Mouse (Mus musculus) lung, embryonic 14.5 days (tissue): ENCODE data around the gene Calm2. TPM values are rescaled to one million over a fixed set of nuclear protein-coding genes. Genes with fewer than 3 reads are reported as not detected.

Experiments used
- ATAC-seq: fragments of 200-750 bp; cut with Nextera tagmentation; 2 replicates; pipeline ENCODE4 v1.8.0; 2017; ENCODE audit warnings: mild to moderate bottlenecking, moderate TSS enrichment, moderate library complexity; ENCODE audit not compliant: insufficient read depth
- DNase-seq: peaks from one replicate; pipeline ENCODE4 v3.0.0-alpha.2; 2015
- H3K27ac ChIP-seq: fragments of 300-500 bp; sonication (generic); 2 replicates; pipeline ENCODE4 v1.5.1; 2014; ENCODE audit warnings: low read depth, mild to moderate bottlenecking, moderate library complexity
- H3K27me3 ChIP-seq: fragments of 300-500 bp; sonication (generic); 2 replicates; pipeline ENCODE4 v1.6.1; 2014; ENCODE audit warnings: low read length, control low read depth; ENCODE audit not compliant: insufficient read depth
- H3K36me3 ChIP-seq: fragments of 300-500 bp; sonication (generic); 2 replicates; pipeline ENCODE4 v1.6.1; 2014; ENCODE audit warnings: control low read depth; ENCODE audit not compliant: insufficient read depth
- H3K4me1 ChIP-seq: fragments of 300-500 bp; sonication (generic); 2 replicates; pipeline ENCODE4 v1.6.1; 2014; ENCODE audit warnings: antibody characterized with exemption, control low read depth; ENCODE audit not compliant: insufficient read depth
- H3K4me2 ChIP-seq: fragments of 300-500 bp; sonication (generic); 2 replicates; pipeline ENCODE4 v1.6.1; 2014; ENCODE audit warnings: mild to moderate bottlenecking
- H3K4me3 ChIP-seq: fragments of 300-500 bp; sonication (generic); 2 replicates; pipeline ENCODE4 v1.5.1; 2014; ENCODE audit warnings: low read depth, low read length
- H3K9ac ChIP-seq: fragments of 300-500 bp; sonication (generic); 2 replicates; pipeline ENCODE4 v1.6.1; 2014
- H3K9me3 ChIP-seq: fragments of 300-500 bp; sonication (generic); 2 replicates; pipeline ENCODE4 v1.6.1; 2016; ENCODE audit warnings: low read depth, low read length, control low read depth
- CTCF ChIP-seq: IDR thresholded peaks from 2 replicates; pipeline ENCODE4 v1.5.1; 2016; ENCODE audit warnings: antibody characterized with exemption, low read depth
- WGBS: fragments of 180-500 bp; shearing (Covaris S2); extraction: QIAGEN DNeasy Blood & Tissue Kit; methylation state at CpG from one replicate; pipeline ENCODE4 v1.1.7; 2014; 5-methylcytosine and 5-hydroxymethylcytosine counted together
- polyA plus RNA-seq: library from polyadenylated mRNA; unstranded; fragments of >200 nt; fragmentation: Nextera tagmentation; extraction: Ambion mirVana; gene quantifications from 2 replicates; pipeline ENCODE4 v1.2.1, GENCODE M21; 2014

Calm2 gene
- polyA plus RNA-seq, 1 experiment from 2014 or later = 944 TPM

DNA sequence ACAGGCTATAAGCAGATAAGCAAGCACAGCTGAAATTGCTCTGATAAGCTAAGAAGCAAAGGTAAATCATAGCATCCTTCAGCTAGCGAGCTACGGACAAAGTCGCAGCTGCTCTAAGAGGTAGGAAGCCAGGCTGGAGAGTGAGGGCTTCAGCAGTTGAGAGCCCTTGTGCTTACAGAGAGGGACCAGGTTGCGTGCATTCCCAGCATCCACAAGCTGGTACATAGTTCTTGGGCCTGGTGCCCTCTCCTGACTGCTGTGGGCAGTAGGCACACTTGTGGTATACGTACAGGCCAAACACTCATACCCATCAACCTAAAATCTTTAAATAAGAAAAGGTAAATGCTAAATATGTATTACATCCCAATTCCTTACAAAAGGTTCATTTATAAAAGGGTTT lies 14.0 kb downstream of the Calm2 start:
- no peak for ATAC-seq
- no peak overlapping the region for H3K4me2 ChIP-seq
- WGBS = 83% methylated on average over 5 of the region's 5 CpGs

GRCm38 (mm10) chr17:87432314-87432713 lies 14.4 kb downstream of the Calm2 start:
- DNase-seq = no peak
- H3K27me3 ChIP-seq = no peaks in the 10 kb centered on the region
- H3K36me3 ChIP-seq = peaks cover 68% of the 10 kb centered on the region
- no peak for TF ChIP-seq CTCF
- H3K9me3 ChIP-seq = no peaks in the 10 kb centered on the region
- H3K27ac ChIP-seq = no peak overlapping the region
- H3K4me2 ChIP-seq = no peak overlapping the region
- no peak overlapping the region for H3K9ac ChIP-seq
- no peak for ATAC-seq
- H3K4me1 ChIP-seq = no peaks in the 10 kb centered on the region
- H3K4me3 ChIP-seq = no peak overlapping the region

More for the DNA sequence above, 14.0 kb downstream of the Calm2 start:
- Histone ChIP-seq H3K27me3 (no peaks in the 10 kb centered on the region), H3K4me3 (no peak overlapping the region), H3K36me3 (peaks cover 64% of the 10 kb centered on the region), H3K4me1 (no peaks in the 10 kb centered on the region), H3K27ac (no peak overlapping the region), H3K9ac (no peak overlapping the region), H3K9me3 (no peaks in the 10 kb centered on the region)
- TF ChIP-seq CTCF = no peak
- DNase-seq = no peak

DNA sequence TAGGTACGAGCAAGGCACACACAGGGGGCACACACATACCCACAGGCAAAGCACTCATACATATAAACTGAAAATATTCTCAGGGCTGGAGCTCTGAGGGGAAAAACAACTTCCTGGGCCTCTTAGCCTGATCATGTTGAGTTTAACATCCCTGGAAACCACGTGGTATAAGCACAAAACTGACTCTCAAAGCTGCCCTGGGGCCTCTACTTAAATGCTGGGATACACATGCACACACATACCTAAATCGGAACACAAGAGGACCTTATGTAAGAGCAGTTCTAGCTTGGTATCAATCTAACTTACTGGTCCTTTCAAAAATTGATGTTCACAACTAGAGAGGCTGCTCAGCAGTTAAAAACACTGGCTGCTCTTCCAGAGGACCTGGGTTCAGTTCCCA lies 17.3 kb downstream of the Calm2 start:
- Histone ChIP-seq H3K36me3 (peaks cover 52% of the 10 kb centered on the region), H3K4me3 (no peak overlapping the region), H3K9me3 (no peaks in the 10 kb centered on the region), H3K4me2 (no peak overlapping the region), H3K27me3 (no peaks in the 10 kb centered on the region), H3K4me1 (no peaks in the 10 kb centered on the region), H3K9ac (no peak overlapping the region), H3K27ac (no peak overlapping the region)
- TF ChIP-seq CTCF = no peak
- no peak for DNase-seq
- ATAC-seq = no peak
- WGBS = 79% methylated on average over 3 of the region's 3 CpGs

- DNase-seq = no peak
- Histone ChIP-seq H3K4me2 (no peak within 1 kb of the TSS), H3K4me3 (no peak within 1 kb of the TSS), H3K9ac (no peak within 1 kb of the TSS), H3K27me3 (no peaks in the 10 kb centered on the region), H3K9me3 (no peaks in the 10 kb centered on the region), H3K36me3 (peaks cover 34% of the 10 kb centered on the region), H3K27ac (no peak within 1 kb of the TSS), H3K4me1 (no peaks in the 10 kb centered on the region)
- 53% methylated on average over 24 of the region's 24 CpGs for WGBS
- no peak for TF ChIP-seq CTCF
- no peak for ATAC-seq
Measured at GRCm38 (mm10) chr17:87427511-87427910, 19.2 kb downstream of the Calm2 start, which contains the start of gene Stpg4. TSS of gene Stpg4 (minus strand) at chr17:87427741.

DNA sequence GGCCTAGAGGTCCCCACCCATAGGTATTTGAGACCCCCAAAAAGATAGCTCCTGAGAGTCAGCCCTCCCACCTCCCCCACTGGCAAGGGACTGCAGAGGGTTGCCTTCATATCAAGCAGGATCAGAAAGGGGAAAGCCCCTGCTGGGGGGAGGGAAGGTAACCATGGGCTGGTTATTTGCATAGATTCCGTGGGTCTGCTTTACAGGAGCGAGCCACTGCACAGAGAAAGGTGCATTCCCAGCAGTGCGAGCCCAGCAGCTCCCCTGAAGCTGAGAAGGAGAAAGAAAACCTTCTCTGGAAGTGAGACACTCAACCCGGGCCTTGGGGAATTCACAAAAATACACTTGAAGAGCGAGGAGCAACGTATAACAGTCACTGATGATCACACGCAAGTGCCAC lies 28.7 kb downstream of the Calm2 start:
- no peak for TF ChIP-seq CTCF

DNA sequence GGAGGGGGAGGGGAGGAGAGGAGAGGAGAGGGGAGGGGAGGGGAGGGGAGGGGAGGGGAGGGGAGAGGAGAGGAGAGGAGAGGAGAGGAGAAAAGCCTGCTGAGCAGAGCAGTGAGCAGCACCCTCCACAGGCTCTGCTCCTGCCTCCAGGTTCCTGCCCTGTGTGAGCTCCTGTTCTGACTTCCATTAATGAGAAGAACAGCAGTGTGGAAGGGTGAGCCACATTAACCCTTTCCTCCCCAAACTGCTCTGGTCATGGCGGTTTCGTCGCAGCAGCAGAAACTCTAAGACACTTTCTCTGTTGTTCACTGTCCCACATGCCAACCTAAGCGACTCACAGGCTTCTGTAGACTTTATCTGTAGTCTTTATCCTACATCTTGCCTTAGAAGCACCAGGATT lies 40.1 kb downstream of the Calm2 start:
- H3K4me2 ChIP-seq = no peak overlapping the region
- H3K9me3 ChIP-seq = no peaks in the 10 kb centered on the region
- H3K4me1 ChIP-seq = no peaks in the 10 kb centered on the region
- DNase-seq (no peak), ATAC-seq (no peak)
- no peaks in the 10 kb centered on the region for H3K27me3 ChIP-seq
- WGBS = 89% methylated on average over 4 of the region's 4 CpGs
- TF ChIP-seq CTCF = no peak
- no peak overlapping the region for H3K4me3 ChIP-seq
- H3K36me3 ChIP-seq = no peaks in the 10 kb centered on the region
- H3K9ac ChIP-seq = no peak overlapping the region
- no peak overlapping the region for H3K27ac ChIP-seq

More for the DNA sequence above, 28.7 kb downstream of the Calm2 start:
- ATAC-seq = no peak
- DNase-seq = no peak
- Histone ChIP-seq H3K4me3 (no peak overlapping the region), H3K36me3 (no peaks in the 10 kb centered on the region), H3K9me3 (no peaks in the 10 kb centered on the region), H3K27me3 (no peaks in the 10 kb centered on the region), H3K4me2 (no peak overlapping the region), H3K27ac (no peak overlapping the region), H3K4me1 (no peaks in the 10 kb centered on the region), H3K9ac (no peak overlapping the region)
- WGBS = 63% methylated on average over 7 of the region's 7 CpGs

DNA sequence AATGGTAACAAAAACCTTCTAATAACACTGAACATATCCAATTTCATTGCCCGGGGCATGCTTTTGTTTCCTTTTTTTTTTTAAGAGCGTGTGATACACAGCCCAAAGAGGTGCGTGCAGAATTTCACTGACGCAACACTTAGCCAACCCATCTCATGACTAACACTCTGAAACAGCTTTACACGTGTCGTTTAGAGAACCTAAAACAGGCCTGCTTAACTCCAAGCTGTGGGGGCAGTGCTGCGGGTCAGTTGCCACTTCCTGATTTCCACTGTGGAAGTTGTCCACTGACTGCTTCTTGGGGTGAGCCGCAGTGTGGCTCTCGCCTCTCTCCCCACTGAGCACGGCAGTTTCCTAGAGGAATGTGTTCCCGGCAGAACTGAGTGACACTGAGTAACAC lies 41.2 kb downstream of the Calm2 start:
- Histone ChIP-seq H3K27ac (no peak overlapping the region), H3K36me3 (no peaks in the 10 kb centered on the region), H3K4me3 (no peak overlapping the region), H3K4me1 (no peaks in the 10 kb centered on the region), H3K9me3 (no peaks in the 10 kb centered on the region), H3K27me3 (no peaks in the 10 kb centered on the region), H3K4me2 (no peak overlapping the region), H3K9ac (no peak overlapping the region)
- ATAC-seq (no peak), DNase-seq (peak; percentile 23)
- WGBS = 62% methylated on average over 11 of the region's 11 CpGs
- TF ChIP-seq CTCF = no peak

- H3K9ac ChIP-seq = no peak overlapping the region
- no peaks in the 10 kb centered on the region for H3K4me1 ChIP-seq
- H3K4me2 ChIP-seq = no peak overlapping the region
- H3K27ac ChIP-seq = no peak overlapping the region
- H3K4me3 ChIP-seq = no peak overlapping the region
- no peaks in the 10 kb centered on the region for H3K9me3 ChIP-seq
- no peak for ATAC-seq
- TF ChIP-seq CTCF = no peak
- DNase-seq = no peak
- no peaks in the 10 kb centered on the region for H3K36me3 ChIP-seq
- WGBS = 72% methylated on average over 4 of the region's 4 CpGs
- no peaks in the 10 kb centered on the region for H3K27me3 ChIP-seq
Measured at GRCm38 (mm10) chr17:87403462-87403861, 43.3 kb downstream of the Calm2 start.
